Mouse (Mus musculus): Measurements from ENCODE around the gene Hoxd12.

Gene Hoxd12

GRCm38 (mm10) chr2:74674881-74675665, at the start of gene Hoxd12:
TSS of gene Hoxd12 (plus strand) at chr2:74675013.
- DNase-seq (ENCODE audit: low spot score in 2 of 2) = no peak

DNA sequence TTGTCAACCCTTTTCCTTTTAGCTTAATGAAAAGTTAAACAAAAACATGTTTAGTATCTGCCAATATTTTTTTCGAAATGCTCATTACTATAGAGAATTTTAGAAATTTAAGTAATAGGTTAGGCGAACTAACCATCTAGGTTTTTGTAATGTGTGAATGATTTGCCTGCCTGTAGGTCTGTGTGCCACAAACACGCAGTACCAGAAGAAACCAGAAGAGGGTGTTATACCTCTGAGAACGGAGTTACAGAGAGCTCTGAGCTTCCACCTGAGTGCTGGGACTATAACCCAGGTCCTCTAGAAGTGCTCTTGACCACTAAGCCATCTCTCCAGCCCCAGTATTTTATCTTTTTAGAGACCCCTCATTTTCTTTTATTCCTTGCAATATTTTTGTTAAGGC, 39.4 kb upstream of the Hoxd12 start:
- DNase-seq (ENCODE audit: low spot score in 2 of 2) = no peak

DNA sequence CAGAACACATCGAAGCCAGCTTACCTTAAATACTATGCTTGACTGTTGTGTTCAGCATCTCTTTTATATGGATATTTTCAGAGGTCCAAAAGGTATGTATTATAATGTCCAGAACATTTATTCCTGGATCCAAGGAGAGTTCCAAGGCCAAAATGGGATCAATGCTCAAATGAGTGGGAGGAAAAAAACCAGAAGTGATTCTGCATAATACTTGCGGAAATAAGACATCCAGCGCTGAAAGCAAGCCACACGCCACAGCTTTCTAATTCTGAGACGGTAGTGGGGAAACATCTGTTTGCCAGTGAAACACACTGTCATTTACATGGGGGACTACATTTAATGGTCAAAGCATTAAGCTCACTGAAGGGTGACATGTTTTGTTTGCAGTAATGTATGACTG, 32.4 kb upstream of the Hoxd12 start:
- no peak for DNase-seq (ENCODE audit: low spot score in 2 of 2)

GRCm38 (mm10) chr2:74645631-74646030, 29.2 kb upstream of the Hoxd12 start:
- DNase-seq (ENCODE audit: low spot score in 2 of 2) = no peak

DNA sequence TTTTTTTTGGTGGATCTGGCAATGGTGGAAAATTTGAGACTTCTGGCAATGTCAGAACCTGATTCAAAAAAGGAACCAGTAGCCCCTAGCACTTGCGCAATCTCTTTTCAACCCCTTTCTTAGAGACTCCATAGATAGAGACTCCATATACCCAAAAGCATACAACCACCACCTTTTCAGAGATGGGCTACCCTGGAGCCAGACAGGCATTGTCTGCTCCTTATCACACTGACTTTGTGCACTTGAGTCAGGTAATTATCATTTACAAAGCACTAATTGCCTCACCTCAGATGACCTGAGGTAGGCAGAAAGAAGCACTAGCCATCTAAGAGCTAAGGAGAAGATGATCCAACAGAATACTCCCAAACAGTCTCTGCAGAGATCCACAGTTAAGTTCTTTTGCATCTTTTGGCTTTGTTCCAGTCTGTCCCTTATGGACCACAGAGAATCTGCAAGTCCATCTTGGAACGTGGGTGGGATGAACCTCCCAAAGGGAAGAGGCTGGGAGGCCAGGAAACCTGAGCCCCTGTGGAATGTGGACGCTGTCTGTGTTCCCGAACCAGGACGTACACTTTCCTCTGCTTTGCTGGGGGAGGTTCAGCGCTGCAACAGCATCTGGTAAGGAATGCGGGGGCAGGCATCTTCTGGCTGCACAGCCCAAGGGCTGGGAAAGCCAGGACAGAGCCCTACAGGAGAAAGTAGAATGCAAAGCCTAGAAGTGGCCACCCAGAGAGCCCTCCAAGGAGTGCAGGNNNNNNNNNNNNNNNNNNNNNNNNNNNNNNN, 27.5 kb upstream of the Hoxd12 start:
- no peak for DNase-seq (ENCODE audit: low spot score in 2 of 2)

GRCm38 (mm10) chr2:74652996-74653340, 21.8 kb upstream of the Hoxd12 start:
- no peak for DNase-seq (ENCODE audit: low spot score in 2 of 2)

- no peak for DNase-seq (ENCODE audit: low spot score in 2 of 2)
These were observed 20.9 kb upstream of the Hoxd12 start for GRCm38 (mm10) chr2:74653781-74654535.

- DNase-seq (ENCODE audit: low spot score in 2 of 2) = no peak
These were observed 19.9 kb upstream of the Hoxd12 start for GRCm38 (mm10) chr2:74654743-74655419.

DNA sequence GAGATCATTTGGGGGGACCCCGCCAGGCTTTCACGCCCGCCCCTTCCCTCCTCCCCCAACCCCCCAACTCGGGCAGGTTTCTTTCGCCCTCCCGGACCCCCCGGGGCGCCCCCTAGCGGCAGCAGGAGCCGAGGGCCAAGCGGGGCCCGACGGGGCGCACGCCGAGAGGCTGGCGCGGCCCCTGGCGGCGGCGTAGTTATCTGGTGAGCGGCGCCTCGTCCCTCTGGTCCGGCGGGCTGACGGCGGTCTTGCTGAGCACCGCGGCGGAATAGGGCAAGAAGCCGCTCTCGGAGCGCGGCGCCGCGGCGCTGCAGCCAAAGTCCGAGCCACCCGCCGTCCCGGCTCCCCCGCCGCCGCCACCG, 19.4 kb upstream of the Hoxd12 start:
- DNase-seq (ENCODE audit: low spot score in 2 of 2) = peak in 1 of 2 experiments; percentile 78

- peak in 1 of 2 experiments; percentile 73 for DNase-seq (ENCODE audit: low spot score in 2 of 2)
These were observed 18.8 kb upstream of the Hoxd12 start for GRCm38 (mm10) chr2:74655821-74656631.

DNA sequence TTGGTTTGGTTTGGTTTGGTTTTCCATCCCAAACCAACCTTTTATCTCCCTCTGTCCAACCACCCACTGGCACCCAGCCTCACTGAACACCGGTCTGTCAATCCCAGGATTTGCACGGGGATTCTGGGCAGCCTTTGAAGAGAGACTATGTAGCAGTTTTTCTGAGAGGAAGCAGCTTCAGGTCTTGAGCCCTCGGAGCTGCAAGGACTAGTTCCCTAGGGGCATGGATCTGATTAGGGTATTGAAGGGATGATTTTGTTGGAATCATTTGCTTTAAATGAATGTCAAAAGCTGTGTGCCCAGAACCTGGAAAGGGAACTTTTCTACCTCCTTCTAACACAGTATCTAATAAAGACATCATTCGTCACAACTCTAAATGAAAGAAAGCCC, 18.2 kb upstream of the Hoxd12 start:
- DNase-seq (ENCODE audit: low spot score in 2 of 2) = no peak

DNA sequence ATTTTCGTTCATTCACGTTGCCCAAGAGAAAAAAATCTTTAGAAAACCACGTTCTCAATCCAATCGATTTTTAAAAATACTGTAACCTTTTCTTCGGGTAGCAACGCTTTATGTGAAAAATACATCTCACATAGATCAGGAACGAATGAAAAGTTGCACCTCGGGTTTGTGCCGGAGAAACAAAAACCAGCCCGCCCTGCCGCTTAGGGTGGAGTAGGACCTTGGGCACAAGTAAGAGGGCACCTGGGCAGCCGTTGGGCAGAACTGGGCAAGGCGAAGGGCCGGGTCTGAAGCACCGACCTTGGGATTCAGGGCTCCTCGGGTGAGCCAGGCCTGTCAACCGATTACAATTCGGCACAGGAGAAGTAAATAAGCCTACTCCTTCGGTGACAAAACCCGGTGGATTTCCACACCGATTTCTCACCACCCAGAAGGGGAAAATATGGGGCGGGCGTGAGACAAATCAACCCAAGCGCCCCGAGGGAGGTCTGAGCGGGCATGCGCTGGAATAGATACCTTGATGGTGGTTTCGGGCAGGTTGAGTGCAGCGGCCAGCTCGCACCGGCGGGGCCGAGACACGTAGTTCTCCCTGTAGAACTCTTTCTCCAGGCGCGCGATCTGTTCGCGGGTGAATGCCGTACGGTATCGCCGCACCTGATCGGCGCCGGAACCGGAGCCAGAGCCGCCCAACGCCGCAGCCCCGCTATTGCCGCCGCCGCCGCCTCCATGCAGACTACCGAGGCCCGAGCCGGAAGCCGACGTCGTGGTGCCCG, 17.4 kb upstream of the Hoxd12 start:
- no peak for DNase-seq (ENCODE audit: low spot score in 2 of 2)

GRCm38 (mm10) chr2:74658024-74658666, 16.7 kb upstream of the Hoxd12 start:
- no peak for DNase-seq (ENCODE audit: low spot score in 2 of 2)

DNA sequence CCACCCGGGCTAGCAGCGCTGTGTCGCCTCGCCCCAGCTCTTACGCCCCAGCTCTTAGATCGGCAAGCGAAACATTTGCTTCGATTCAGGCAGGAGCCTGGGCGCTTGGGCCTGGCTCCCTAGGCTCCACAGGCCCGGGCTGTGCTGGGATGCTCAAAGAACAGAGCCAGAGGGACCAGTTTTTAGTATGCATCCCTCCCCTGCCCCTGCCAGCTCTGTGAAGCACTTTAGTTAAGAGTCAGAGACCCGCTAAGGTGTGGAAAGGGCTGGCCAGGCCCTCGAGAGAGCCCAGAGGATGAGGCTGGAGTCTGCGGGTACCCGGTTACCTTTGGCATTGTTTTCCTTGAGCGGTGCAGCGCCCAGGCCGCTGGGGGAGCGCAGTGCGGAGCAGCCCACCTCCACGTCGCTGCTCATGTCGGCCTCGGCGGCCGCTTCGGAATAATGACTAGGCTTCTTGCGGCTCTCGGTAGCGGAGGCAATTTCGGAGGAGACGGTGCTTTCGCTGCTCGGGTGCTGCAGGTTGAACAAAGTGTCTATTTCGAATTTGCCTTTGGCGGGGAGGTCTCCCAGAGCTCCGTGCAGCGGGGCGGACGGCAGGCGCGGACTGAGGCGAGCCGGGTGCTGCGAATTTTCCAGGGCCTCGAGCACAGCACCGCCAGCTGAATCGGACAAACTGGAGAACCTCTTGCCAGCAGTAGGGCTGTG, 16.0 kb upstream of the Hoxd12 start:
- DNase-seq (ENCODE audit: low spot score in 2 of 2) = no peak

- no peak for DNase-seq (ENCODE audit: low spot score in 2 of 2)
These were observed 15.3 kb upstream of the Hoxd12 start, which contains the start of gene Evx2 for GRCm38 (mm10) chr2:74659507-74660005. TSS of gene Evx2 (minus strand) at chr2:74659557.

DNA sequence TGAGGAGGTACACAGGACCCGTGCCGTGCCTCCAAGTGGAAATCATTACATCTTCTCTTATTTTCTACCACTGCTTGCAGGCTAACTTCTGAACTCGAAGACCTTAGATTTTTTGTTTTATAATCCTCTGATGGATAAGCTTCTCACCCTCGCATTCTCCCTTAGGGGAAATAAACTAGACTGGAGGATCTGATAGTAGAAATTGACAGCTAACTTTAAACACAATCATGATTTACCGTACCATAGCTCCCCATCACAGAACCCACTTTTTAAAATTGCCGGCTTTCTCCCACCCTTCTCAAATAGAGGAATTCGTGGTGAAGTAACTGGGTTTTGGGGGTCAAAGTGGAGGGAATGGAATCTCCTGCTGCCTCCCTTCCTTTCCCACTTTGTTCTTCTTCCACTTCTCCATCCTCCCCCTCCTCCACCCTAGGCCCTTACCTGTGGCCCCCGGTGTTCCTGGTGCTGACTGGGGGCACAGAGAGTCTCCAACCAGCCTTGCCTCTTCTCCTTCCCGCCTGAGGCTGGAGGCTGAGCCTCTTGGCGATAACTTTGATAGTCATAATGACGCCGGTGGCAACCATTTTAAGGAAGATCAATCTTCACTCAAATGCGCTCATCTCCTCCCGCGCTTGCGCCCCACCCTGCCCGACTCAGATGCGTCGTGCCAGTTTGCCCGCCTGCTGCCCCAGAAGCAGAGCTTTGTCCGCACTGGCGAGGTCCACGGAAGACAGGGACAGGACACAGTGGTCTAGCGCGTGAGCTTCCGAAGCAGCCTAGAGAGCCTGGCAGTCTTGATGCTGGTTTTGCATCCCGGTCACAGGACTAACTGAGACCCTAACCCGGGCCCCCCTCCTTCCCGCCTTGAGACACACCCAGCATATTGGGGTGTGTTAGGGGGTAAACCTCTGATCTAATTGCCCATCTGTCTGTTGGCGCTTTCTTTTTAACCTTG, 14.1 kb upstream of the Hoxd12 start:
- no peak for DNase-seq (ENCODE audit: low spot score in 2 of 2)

DNA sequence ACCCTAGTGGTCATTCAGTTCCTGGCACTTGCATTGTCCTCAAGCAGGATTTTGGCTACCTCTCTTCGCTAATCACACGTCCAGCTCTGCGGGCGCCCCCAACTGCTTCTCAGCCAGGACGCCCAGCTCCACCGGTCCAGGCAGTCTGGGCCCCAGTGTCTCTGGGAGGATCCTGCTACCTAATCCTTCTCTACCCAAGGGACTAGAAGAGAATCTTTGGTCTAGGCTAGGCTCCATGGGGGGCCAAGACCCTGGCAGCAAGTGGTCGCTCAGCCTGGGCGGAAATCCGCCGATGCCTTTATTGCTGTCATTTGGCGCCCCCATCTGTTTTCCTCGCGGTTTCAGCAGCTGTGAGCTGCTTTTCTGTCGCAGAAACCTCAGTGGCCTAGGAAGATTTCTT, 13.1 kb upstream of the Hoxd12 start:
- no peak for DNase-seq (ENCODE audit: low spot score in 2 of 2)
